Mouse (Mus musculus): Measurements from ENCODE around the gene Smad5. TPM values are rescaled to one million over a fixed set of nuclear protein-coding genes. Genes with fewer than 3 reads are reported as not detected.

The Smad5 gene
- total RNA-seq, 4 experiments from 2014 or later, result 17.7 to 24.1 (median 20.7) TPM

DNA sequence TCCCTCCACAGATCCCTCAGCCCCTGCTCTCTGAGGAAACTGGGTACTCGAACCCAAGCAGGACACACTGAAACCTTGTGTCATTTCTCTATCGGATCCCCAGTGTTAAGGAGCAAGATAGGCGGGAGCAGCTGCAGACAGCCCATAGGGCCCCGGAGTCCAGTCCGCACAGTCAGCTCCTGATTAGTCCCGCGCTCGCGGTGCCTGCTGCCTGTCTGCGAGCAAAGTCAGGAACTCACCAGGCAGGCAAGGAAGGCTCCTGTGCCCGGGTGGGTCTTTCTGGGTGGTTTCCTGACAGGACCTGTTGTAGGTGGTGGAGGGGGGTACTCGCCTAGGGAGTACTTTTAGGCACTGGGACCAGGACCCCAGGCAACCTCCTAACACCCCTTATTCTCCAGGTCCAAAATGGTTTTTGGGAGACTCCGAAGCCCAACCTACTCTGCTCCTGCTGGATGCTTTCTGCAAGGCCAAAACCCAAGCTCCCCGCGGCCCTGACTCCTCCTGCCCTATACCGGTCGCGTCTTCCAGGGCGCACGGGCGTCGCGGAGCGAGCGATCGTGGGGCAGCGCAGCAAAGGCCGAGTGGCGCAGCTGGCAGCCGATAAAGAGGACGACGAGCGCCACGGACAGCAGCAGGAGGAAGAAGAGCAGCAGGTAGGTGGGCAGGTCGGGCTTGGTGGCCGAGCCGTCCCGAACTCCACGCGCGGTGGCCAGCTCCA is 49.8 kb downstream of the Smad5 start:
- DNase-seq (ENCODE audit: low spot score in 2 of 2), result no peak

DNA sequence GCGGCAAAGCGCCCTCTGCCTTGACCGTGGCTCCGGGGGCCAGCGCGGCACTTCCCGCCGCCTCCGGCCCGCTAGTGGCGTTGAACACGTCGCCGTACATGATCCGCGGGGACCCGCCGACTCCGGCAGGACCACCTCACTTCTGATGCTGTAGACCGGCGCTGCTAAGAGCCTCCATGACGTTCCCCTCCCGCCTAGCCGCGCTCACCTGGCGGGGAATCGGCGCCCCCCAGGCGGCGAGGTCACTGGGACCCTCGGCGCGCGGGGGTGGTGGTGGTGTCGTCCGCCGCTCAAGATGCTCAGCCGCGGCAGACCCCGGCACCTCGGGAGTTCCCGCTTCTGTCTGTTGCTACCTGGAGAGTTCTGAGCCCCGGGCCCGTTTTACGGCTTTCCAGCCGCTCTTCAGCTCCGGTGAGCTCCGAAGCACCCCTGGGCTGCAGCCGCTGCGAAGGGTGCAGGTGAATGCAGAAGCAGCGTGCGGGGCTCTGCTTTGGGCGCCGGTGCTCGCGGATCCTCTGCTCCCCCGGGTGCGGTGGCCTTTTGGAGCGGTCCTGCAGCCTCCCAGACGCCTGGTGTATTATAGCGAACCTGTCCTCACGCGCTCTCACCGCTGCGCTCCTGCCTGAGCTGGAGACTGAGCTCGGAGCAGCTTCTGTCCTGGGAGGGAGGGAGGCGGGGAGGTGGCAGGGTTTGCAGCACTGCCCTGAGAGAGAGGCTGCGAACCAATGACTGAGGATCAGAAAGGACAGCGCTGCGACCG is 50.6 kb downstream of the Smad5 start, which contains the start of gene Gm45623:
Gene Gm45623, minus strand, starts transcription at position 636 of the 760 bp plus-strand sequence.
- no peak for DNase-seq (ENCODE audit: low spot score in 2 of 2)

GRCm38 (mm10) chr13:56755871-56756270 is 53.1 kb downstream of the Smad5 start:
- DNase-seq (ENCODE audit: low spot score in 2 of 2), result no peak

- no peak for DNase-seq (ENCODE audit: low spot score in 2 of 2)
These were observed 54.4 kb downstream of the Smad5 start for GRCm38 (mm10) chr13:56757201-56757600.

GRCm38 (mm10) chr13:56758492-56758891 is 55.7 kb downstream of the Smad5 start:
- peak; percentile 63 to 65 for DNase-seq (ENCODE audit: low spot score in 2 of 2)

- DNase-seq (ENCODE audit: low spot score in 2 of 2), result no peak
These were observed 59.8 kb downstream of the Smad5 start for GRCm38 (mm10) chr13:56762446-56763229.

DNA sequence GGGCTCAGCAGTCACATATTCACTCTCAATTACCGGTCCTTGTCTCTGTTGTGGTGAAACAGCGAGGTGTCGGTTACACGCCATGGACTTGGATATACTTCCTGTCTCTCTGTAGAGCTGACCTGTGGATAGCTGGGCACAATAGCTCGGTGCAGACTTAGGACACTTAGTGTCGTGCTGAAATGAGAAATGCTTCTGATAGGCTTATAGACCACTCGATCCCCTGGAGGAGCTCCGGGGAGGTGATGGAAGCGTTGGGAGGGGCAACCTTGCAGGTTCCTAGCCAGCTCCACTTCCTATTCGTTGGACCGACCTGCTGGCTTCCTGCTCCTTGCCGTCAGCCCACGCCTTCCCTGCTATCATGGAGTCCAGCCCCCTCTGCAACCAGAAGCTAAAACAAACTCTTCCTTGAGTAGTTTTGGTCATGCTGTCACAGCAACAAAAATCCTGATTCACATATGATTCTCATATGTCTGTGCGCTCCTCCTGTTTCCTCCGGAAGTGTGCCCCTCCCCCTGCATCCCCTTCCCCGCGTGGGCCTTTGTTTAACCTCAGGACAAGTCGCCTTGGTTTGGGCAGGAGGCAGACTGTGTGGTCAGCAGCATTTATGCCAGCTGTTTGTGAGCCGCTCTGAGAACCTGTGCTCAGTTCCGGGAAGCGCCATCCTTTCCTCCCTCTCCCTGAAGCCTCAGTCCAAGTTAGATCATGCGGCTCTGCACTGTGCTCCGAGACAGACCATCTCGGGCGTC is 62.6 kb downstream of the Smad5 start:
- DNase-seq (ENCODE audit: low spot score in 2 of 2), result no peak

DNA sequence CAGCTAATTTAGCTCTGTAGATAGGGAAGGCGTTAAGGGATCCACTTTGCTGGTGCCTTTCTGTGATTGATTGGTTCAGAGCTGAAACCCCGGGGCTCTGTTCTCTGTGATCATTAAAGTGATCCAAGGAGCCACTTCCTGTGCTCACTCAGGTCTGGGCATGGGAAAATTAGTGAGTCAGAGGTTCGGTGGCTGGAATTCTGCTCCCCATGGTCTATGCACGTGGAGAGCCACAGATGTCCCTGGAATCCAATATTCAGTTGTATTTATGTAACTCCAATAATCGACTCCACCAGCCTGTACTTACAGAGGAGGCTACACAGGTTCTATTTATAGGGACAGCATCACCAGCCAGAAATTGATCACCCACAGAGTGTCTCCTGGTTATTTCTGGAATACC is 63.4 kb downstream of the Smad5 start:
- no peak for DNase-seq (ENCODE audit: low spot score in 2 of 2)

DNA sequence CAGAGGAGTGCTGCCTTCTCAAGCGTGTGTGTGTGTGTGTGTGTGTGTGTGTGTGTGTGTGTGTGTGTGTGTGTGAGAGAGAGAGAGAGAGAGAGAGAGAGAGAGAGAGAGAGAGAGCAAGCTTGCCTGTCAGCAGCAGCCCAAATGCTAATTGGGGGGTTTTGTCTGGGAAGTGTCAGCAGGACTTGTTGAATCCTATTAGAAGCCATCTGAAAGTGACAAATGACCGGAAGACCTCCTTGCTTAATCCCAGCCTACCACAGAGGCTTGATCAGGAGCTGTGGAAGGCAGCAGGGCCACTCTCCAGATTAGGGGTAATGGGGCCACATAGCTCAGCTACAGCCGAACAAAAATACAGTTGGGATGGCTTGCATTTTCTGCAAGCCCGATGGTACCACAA is 66.6 kb downstream of the Smad5 start:
- DNase-seq (ENCODE audit: low spot score in 2 of 2), result no peak

GRCm38 (mm10) chr13:56770136-56770578 is 67.3 kb downstream of the Smad5 start:
- no peak for DNase-seq (ENCODE audit: low spot score in 2 of 2)

GRCm38 (mm10) chr13:56770786-56771185 is 68.0 kb downstream of the Smad5 start:
- DNase-seq (ENCODE audit: low spot score in 2 of 2), result no peak

GRCm38 (mm10) chr13:56772592-56772991 is 69.8 kb downstream of the Smad5 start:
- no peak for DNase-seq (ENCODE audit: low spot score in 2 of 2)

DNA sequence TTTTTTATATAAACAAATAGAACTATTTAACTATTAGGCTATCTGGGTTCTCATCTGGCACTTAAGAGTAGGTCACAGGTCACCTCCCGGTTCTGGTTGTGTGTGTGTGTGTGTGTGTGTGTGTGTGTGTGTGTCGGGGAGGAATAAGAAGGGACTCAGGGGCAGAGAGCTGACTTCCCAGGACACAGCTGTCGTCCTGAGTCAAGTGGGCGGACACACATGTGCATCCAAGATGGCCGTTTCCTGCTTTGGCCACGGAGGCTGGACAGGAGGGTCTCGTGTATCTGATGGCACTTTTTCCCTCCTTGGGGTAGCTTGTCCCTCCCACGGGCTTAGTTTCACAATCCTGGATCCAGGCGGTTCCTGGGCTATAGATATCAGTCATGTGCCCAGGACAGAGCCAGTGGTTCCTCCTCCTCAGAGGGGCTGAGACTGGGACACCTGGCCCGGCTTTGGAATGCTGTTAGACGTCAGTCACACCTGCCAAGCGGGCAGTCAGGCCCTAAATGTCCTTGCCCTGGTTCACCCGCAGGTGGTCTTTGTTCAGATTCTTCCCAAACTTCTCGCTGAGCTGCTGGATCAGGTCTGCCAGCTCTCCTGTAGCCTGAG is 70.6 kb downstream of the Smad5 start:
- DNase-seq (ENCODE audit: low spot score in 2 of 2), result no peak

DNA sequence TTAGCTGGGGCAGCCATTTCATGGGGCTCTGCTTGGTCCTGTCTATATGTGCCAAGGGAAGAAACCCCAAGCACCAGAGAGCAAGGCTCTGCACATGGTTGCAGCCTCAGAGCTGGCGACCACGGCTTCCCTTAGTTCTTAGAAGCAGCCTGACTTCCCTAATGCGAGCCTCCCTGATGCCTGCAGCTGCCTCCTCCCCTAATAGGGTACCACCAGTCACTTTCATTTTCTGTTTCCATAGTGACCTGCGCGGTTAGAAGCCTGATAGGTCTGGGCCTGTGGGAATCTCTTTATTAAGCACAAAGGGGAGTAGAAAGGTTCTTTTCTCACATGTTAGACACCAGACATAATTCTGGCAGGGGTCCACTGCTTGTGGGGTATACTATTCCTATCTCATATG is 71.5 kb downstream of the Smad5 start:
- no peak for DNase-seq (ENCODE audit: low spot score in 2 of 2)

- DNase-seq (ENCODE audit: low spot score in 2 of 2), result no peak
These were observed 78.1 kb downstream of the Smad5 start for GRCm38 (mm10) chr13:56780746-56781469.

- DNase-seq (ENCODE audit: low spot score in 2 of 2), result no peak
These were observed 78.9 kb downstream of the Smad5 start for GRCm38 (mm10) chr13:56781697-56782096.

DNA sequence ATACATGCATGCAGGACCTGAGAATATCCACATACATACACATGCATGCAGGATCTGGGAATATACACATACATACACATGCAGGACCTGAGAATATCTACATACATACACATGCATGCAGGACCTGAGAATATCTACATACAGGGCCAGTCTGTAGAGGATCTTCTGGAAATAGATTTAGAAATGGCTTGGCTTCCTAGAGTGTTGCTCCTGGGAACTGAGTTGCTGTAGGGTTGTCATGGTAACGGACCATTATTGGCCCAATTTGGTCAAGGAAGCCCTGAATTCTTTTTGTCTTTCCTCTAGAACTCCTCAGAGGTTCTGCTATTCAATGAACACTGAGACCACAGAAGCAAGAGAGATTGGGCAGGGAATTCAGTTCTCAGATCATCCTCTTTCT is 79.8 kb downstream of the Smad5 start:
- DNase-seq (ENCODE audit: low spot score in 2 of 2), result no peak

- no peak for DNase-seq (ENCODE audit: low spot score in 2 of 2)
These were observed 87.9 kb downstream of the Smad5 start for GRCm38 (mm10) chr13:56790683-56791082.
